Mouse (Mus musculus) limb, embryonic 12.5 days (tissue): ENCODE results near the gene Cox7a1. TPM values are rescaled to one million over a fixed set of nuclear protein-coding genes. Genes with fewer than 3 reads are reported as not detected.
A peak's percentile ranks its signal among the peaks of the same experiment; 100 is the strongest.

ENCODE experiments used
- ATAC-seq: fragments of 200-750 bp; cut with Nextera tagmentation; 2 replicates; pipeline ENCODE4 v1.8.0; 2017; ENCODE audit warnings: low read depth, moderate TSS enrichment; ENCODE audit not compliant: insufficient number of reproducible peaks, insufficient read depth, low FRiP score, low TSS enrichment
- H3K27ac ChIP-seq: fragments of 300-500 bp; sonication (generic); 2 replicates; pipeline ENCODE4 v1.5.1; 2016; ENCODE audit warnings: mild to moderate bottlenecking, moderate library complexity
- H3K27me3 ChIP-seq: fragments of 300-500 bp; sonication (generic); 2 replicates; pipeline ENCODE4 v1.6.1; 2016; ENCODE audit warnings: mild to moderate bottlenecking, moderate library complexity
- H3K36me3 ChIP-seq: fragments of 300-500 bp; sonication (generic); 2 replicates; pipeline ENCODE4 v1.6.1; 2016; ENCODE audit warnings: mild to moderate bottlenecking, moderate library complexity
- H3K4me1 ChIP-seq: fragments of 300-500 bp; sonication (generic); replicated peaks from 2 replicates; pipeline ENCODE4 v1.6.1; 2016
- H3K4me2 ChIP-seq: fragments of 300-500 bp; sonication (generic); 2 replicates; pipeline ENCODE4 v1.6.1; 2016; ENCODE audit warnings: mild to moderate bottlenecking, moderate library complexity
- H3K4me3 ChIP-seq: fragments of 300-500 bp; sonication (generic); replicated peaks from 2 replicates; pipeline ENCODE4 v1.5.1; 2016; ENCODE audit warnings: mild to moderate bottlenecking
- H3K9ac ChIP-seq: fragments of 300-500 bp; sonication (generic); replicated peaks from 2 replicates; pipeline ENCODE4 v1.6.1; 2016; ENCODE audit warnings: mild to moderate bottlenecking, moderate library complexity
- H3K9me3 ChIP-seq: fragments of 300-500 bp; sonication (generic); 2 replicates; pipeline ENCODE4 v1.6.1; 2016; ENCODE audit warnings: mild to moderate bottlenecking, moderate library complexity
- WGBS: fragments of 180-500 bp; shearing (Covaris S2); methylation state at CpG from one replicate; pipeline ENCODE4 v1.1.7; 2016; 5-methylcytosine and 5-hydroxymethylcytosine counted together
- polyA plus RNA-seq: library from polyadenylated mRNA; unstranded; fragments of >200 nt; fragmentation: Nextera tagmentation; extraction: Ambion mirVana; gene quantifications from 2 replicates; pipeline ENCODE4 v1.2.1, GENCODE M21; 2016

Cox7a1 gene
- 2.4 and 2.9 TPM in 2 replicates for polyA plus RNA-seq

DNA sequence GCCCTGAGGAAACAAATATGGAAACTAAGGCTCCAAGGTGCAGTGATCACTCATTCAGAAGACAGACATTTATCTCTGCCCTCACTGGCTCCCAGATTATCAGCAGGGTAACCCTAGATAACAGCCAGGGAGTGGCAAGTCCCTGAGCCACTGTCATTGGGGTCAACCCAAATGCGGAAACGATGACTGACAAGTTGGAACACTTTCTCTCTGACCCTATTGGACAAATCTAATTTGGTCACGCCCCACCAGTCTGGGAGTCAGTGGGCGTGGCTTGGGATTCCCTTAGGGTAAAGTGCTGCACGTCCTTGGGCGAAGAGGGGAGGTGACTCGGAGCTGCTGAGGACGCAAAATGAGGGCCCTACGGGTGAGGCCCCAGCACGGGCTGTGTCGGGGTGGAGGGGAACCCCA, at the start of gene Cox7a1:
Gene Cox7a1, plus strand, starts transcription at position 266 of the 411 bp plus-strand sequence.
- ATAC-seq: peak; percentile 33; the same call in 1 of the 2 replicates
- Histone ChIP-seq H3K27me3 (no peaks in the 10 kb centered on the region), H3K4me1 (peaks cover 5% of the 10 kb centered on the region; the same call in 1 of the 2 replicates), H3K9me3 (no peaks in the 10 kb centered on the region), H3K9ac (no peak within 1 kb of the TSS), H3K27ac (no peak within 1 kb of the TSS), H3K4me3 (no peak within 1 kb of the TSS), H3K4me2 (peak within 1 kb of the TSS; percentile 33), H3K36me3 (peaks cover 35% of the 10 kb centered on the region)
- WGBS: 5% methylated on average over 11 of the region's 11 CpGs

DNA sequence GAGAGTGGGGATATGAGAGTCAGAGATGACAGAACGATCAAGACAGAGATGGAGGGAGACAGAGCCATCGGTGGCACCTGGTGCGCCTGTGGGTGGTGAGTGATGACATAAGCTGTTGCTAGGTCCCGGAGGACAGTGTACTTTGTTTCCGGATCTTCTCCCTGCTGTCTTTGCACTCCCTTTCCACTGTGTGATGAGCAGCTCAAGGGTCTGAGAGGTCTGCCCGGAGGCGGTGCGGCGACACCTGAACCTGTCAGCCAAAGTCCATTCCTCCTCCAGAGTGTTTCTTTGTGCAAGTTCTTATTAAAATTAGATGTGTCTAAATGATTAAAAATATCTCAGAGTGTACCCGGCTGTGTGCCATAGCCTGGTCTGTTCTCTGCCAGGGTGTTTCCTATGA, 47.1 kb upstream of the Cox7a1 start:
- Histone ChIP-seq H3K9ac (no peak overlapping the region), H3K27ac (no peak overlapping the region), H3K4me3 (no peak overlapping the region), H3K9me3 (peaks cover 9% of the 10 kb centered on the region; the same call in 1 of the 2 replicates), H3K27me3 (no peaks in the 10 kb centered on the region), H3K36me3 (peaks cover 92% of the 10 kb centered on the region), H3K4me2 (no peak overlapping the region), H3K4me1 (no peaks in the 10 kb centered on the region)
- ATAC-seq: no peak
- WGBS: 90% methylated on average over 10 of the region's 10 CpGs

DNA sequence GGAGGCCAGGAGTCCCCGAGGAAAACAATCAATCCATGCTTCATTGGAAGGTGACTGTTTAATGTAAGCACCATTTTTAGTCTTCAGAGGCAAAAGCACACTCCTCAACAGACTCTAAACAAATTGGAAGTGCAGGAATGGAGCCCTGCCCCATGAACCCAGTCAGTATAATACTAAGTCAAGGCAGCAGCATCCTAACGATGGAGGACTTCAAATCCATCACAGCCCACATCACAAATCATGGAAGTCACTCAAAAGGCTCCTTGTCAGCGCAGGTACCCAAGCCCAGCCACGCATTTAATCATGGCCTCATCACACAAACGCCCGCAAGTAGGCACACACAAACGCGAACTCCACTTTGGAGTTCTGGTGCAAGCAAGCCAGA, 40.8 kb upstream of the Cox7a1 start:
- peak overlapping the region; percentile 75; the same call in 1 of the 2 replicates for H3K9ac ChIP-seq
- peak overlapping the region; percentile 94 for H3K27ac ChIP-seq
- peak overlapping the region; percentile 63 for H3K4me2 ChIP-seq
- no peaks in the 10 kb centered on the region for H3K27me3 ChIP-seq
- H3K9me3 ChIP-seq: peaks cover 19% of the 10 kb centered on the region
- 0 out of 2 replicates have a peak, but pooled peaks have one; percentile 12 for ATAC-seq
- 0 out of 2 replicates have a peak, but pooled peaks cover 4% of the 10 kb centered on the region for H3K4me1 ChIP-seq
- 16% methylated on average over 8 of the region's 8 CpGs for WGBS
- H3K36me3 ChIP-seq: peaks cover 61% of the 10 kb centered on the region
- H3K4me3 ChIP-seq: peak overlapping the region; percentile 55

DNA sequence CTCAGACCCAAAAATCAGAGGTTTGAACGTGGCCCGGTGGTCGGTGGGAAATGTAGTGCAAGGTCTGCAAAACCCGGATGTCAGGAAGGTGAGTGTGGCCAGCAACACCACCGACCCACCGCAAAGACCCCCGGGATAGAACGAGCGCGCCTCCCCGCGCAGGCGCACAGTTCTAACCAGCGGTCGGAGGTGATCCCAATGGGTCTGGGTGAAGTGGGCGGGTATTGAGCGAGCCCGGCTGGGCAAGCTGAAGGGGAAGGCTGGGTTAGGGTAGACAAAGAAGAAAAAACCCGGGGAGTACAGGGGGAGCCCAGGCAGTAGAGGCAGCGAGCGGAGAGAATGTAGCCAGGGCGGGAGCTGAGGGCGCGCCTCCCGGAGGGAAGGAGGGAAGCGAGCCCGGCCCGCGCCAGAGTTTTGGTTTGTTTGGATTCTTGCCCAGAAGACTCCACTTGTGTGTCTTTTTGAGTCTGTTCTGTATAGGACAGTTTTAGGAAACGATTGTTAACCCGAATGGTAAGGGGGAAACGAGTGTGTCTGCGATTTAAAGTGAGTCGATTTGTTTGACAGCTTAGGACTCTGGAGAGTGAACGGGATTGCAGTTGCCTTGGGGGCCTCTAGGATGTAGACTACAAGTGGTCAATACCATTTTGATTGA, 40.3 kb upstream of the Cox7a1 start:
- ATAC-seq: peak; percentile 93
- 3% methylated on average over 35 of the region's 35 CpGs for WGBS
- H3K27me3 ChIP-seq: no peaks in the 10 kb centered on the region
- peaks cover 24% of the 10 kb centered on the region for H3K9me3 ChIP-seq
- H3K4me1 ChIP-seq: 0 out of 2 replicates have a peak, but pooled peaks cover 4% of the 10 kb centered on the region
- H3K4me2 ChIP-seq: peak overlapping the region; percentile 63
- peak overlapping the region; percentile 94 for H3K27ac ChIP-seq
- H3K9ac ChIP-seq: peak overlapping the region; percentile 75
- H3K36me3 ChIP-seq: peaks cover 60% of the 10 kb centered on the region
- H3K4me3 ChIP-seq: peak overlapping the region; percentile 55

DNA sequence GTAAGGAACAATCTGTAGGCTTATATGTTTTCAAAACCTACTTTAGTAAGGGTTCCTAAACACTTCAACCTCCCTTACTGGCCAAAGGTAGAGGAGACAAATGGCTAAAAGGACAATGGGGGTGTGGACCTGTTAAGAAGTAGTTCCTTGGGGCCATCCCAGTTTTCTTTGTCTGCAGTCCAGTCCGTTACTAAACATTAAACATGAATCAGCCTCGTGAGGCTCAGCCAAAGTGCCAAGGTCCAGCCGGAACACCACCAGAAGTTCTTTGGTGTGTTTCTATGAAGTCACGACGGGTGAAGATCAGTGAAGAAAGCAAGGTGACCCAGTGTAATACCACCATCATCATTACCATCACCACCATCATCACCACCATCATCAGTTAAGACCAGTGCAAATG, 36.9 kb upstream of the Cox7a1 start:
- ATAC-seq: no peak
- peaks cover 55% of the 10 kb centered on the region for H3K9me3 ChIP-seq
- WGBS: 93% methylated on average over 5 of the region's 5 CpGs

DNA sequence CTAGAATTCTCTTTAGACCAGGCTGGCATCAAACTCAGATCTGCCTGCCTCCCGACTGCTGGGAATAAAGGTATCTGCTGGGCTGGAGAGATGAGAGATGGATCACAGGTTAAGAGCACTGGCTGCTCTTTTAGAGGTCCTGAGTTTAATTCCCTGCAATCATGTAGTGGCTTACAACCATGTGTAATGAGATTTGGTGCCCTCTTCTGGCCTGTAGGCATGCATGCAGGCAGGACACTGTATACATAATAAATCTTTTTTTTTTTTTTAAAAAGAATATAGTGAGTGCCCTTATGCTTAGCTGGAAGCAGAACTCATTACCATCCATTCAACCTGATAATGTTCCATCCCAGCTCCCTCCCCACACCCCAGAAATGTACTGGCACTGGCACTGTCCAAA, 29.9 kb upstream of the Cox7a1 start:
- 78% methylated on average over 1 of the region's 1 CpGs for WGBS
- Histone ChIP-seq H3K36me3 (peaks cover 82% of the 10 kb centered on the region), H3K9me3 (peaks cover 90% of the 10 kb centered on the region)

More for the DNA sequence above, 36.9 kb upstream of the Cox7a1 start:
- H3K4me1 ChIP-seq: 0 out of 2 replicates have a peak, but pooled peaks cover 4% of the 10 kb centered on the region
- no peak overlapping the region for H3K9ac ChIP-seq
- no peak overlapping the region for H3K4me2 ChIP-seq
- H3K36me3 ChIP-seq: peaks cover 55% of the 10 kb centered on the region
- H3K27ac ChIP-seq: no peak overlapping the region
- no peak overlapping the region for H3K4me3 ChIP-seq
- H3K27me3 ChIP-seq: no peaks in the 10 kb centered on the region

DNA sequence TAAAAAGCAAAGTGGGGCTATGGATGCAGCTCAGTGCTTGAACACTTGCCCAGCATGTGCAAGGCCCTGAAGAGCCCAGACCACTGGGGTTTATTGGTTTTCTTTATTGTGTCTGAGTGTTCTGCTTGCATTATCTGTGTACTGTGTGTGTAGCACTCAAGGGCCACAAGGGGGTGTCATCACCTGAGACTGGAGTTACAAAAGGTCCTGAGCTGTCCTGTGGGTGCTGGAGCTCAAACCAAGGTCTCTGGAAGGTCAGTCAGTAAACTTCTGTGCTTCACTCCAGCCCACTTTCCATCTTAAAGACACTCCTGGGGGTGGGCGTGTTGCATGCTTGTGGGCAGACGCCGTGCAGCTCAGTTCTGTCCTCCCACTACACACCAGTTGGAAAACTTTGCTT, 28.4 kb upstream of the Cox7a1 start:
- H3K4me1 ChIP-seq: no peaks in the 10 kb centered on the region
- WGBS: 97% methylated on average over 3 of the region's 3 CpGs
- H3K9ac ChIP-seq: no peak overlapping the region
- peaks cover 86% of the 10 kb centered on the region for H3K36me3 ChIP-seq
- ATAC-seq: no peak
- H3K4me2 ChIP-seq: no peak overlapping the region
- peaks cover 87% of the 10 kb centered on the region for H3K9me3 ChIP-seq
- no peaks in the 10 kb centered on the region for H3K27me3 ChIP-seq
- H3K4me3 ChIP-seq: no peak overlapping the region
- no peak overlapping the region for H3K27ac ChIP-seq

More for the DNA sequence above, 29.9 kb upstream of the Cox7a1 start:
- Histone ChIP-seq H3K9ac (no peak overlapping the region), H3K4me1 (no peaks in the 10 kb centered on the region), H3K4me3 (no peak overlapping the region), H3K27ac (no peak overlapping the region), H3K4me2 (no peak overlapping the region), H3K27me3 (no peaks in the 10 kb centered on the region)
- no peak for ATAC-seq

DNA sequence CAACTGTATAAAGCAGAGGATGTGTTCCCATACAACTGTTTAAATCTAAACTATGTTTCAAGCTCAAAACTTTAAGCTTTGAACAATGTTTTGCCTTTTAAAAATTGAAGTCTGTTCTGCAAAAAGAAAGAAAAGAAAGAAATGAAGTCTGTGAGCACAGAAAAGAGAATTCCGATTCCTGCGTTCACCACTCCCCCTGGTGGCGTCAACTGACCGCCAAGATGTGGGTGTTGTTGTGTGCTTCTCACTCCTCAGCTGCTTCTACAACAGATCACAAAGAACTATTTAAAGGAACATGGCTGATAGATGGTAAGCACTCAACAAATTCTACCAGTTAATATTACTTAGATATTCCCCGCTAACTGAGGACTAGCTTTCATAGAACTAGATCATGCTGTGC, 20.8 kb upstream of the Cox7a1 start:
- ATAC-seq: no peak
- no peak overlapping the region for H3K4me3 ChIP-seq
- H3K27ac ChIP-seq: no peak overlapping the region
- H3K9me3 ChIP-seq: peaks cover 93% of the 10 kb centered on the region
- H3K27me3 ChIP-seq: no peaks in the 10 kb centered on the region
- H3K4me2 ChIP-seq: no peak overlapping the region
- WGBS: 97% methylated on average over 5 of the region's 5 CpGs
- peaks cover 99% of the 10 kb centered on the region for H3K36me3 ChIP-seq
- H3K9ac ChIP-seq: no peak overlapping the region
- H3K4me1 ChIP-seq: no peaks in the 10 kb centered on the region

DNA sequence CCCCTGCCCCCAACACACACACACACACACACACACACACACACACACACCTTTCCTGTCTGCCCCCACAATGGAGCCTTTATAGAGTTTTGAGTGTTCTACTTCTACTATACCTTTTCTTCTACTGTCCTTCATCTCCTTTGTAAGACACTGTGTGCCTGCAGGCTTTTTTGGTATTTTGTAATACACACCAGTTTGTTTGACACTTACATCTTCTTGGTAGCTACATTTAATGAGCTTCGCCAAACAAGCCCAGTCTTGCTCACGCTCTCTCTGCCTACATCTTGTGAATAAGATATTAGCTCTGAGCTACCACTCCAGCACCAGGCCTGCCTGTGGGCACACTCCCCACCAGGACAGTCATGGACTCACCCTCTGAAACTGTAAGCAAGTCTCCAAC, 19.2 kb upstream of the Cox7a1 start:
- no peak overlapping the region for H3K9ac ChIP-seq
- H3K4me3 ChIP-seq: no peak overlapping the region
- no peaks in the 10 kb centered on the region for H3K27me3 ChIP-seq
- no peak overlapping the region for H3K4me2 ChIP-seq
- H3K9me3 ChIP-seq: peaks cover 78% of the 10 kb centered on the region
- H3K36me3 ChIP-seq: peaks cover 83% of the 10 kb centered on the region
- 99% methylated on average over 2 of the region's 2 CpGs for WGBS
- no peak for ATAC-seq
- no peak overlapping the region for H3K27ac ChIP-seq
- no peaks in the 10 kb centered on the region for H3K4me1 ChIP-seq

DNA sequence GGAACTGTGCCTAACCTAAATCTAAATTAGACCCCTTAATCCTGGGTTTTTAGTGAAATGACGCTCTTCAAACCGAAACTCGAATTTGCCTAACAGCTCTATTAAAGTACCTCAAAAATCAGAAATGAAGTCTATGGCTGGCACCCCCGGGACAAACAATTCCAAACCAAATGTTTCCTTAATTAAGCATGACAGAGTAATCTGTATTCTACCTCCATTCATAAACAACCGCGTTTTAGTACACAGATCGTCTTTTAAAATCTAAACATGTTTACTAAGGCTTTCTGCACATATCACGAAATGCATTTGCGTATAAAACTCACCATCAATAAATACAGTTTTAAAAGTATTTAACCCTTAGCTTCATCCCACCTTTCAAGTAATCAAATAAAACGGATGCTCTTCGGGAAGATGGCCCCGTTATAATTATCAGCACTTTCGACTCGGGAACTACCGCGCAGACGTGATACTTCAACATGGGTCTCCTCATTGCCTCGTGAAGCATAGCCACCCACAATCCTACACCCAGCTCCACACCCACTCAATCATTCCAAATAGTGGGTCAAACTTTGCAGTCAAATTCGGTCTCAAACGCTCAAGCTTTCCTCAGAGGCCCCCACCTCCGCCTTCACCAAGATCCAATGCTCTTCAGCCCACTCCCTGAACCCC, 14.9 kb upstream of the Cox7a1 start:
- 2% methylated on average over 21 of the region's 21 CpGs for WGBS
- Histone ChIP-seq H3K4me1 (peaks cover 9% of the 10 kb centered on the region), H3K27ac (peak overlapping the region; percentile 91), H3K4me3 (peak overlapping the region; percentile 66), H3K9me3 (peaks cover 38% of the 10 kb centered on the region), H3K4me2 (peak overlapping the region; percentile 65), H3K9ac (peak overlapping the region; percentile 84), H3K36me3 (peaks cover 48% of the 10 kb centered on the region), H3K27me3 (no peaks in the 10 kb centered on the region)
- peak; percentile 2; the same call in 1 of the 2 replicates for ATAC-seq

DNA sequence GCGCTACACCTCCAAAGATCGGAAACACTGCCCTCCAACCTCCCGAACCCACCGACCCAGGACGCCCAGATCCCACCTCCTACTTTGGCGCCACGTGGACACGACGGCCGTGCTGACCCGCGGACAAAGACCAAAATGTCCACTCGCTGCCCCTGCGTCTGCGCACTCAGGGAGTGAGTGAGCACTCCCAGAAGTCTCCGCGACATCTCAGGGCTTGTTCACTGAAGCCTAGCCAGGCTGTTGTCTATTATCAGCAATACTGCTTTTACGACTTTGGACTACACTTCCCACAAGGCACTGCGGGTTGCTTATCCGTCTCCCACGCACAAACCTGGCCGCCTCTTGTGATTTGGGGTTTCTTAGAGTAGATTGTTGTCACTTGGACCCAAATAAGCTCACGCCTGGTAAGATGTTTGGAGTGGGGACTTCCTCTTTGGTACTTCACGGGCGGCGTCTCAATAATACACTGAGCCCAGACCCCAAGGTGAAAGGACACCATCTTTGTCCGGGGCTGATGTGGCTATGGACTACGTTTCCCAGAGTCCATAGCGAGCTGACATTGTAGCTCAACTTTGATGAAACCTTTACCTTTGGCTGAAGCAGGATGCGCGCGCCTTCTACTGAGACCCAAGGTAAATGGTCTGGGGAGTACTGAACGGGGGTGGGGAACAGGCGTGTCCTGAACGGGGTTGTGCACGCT, 14.2 kb upstream of the Cox7a1 start, which contains the start of gene Zfp146:
Gene Zfp146, minus strand, starts transcription at position 168 of the 700 bp plus-strand sequence.
- H3K4me1 ChIP-seq: peaks cover 9% of the 10 kb centered on the region
- peak; percentile 94 for ATAC-seq
- peak within 1 kb of the TSS; percentile 65 for H3K4me2 ChIP-seq
- peaks cover 32% of the 10 kb centered on the region for H3K9me3 ChIP-seq
- H3K27ac ChIP-seq: peak within 1 kb of the TSS; percentile 91
- H3K4me3 ChIP-seq: peak within 1 kb of the TSS; percentile 66
- under 1% methylated on average over 36 of the region's 36 CpGs for WGBS
- H3K27me3 ChIP-seq: no peaks in the 10 kb centered on the region
- H3K9ac ChIP-seq: peak within 1 kb of the TSS; percentile 84
- H3K36me3 ChIP-seq: peaks cover 41% of the 10 kb centered on the region
